Mouse (Mus musculus) limb, embryonic 13.5 days (tissue): ENCODE measurements around the gene Tyw3. TPM values are rescaled to one million over a fixed set of nuclear protein-coding genes. Genes with fewer than 3 reads are reported as not detected.

Experiments used
- polyA plus RNA-seq: library from polyadenylated mRNA; unstranded; fragments of >200 nt; fragmentation: Nextera tagmentation; extraction: Ambion mirVana; gene quantifications from 2 replicates; pipeline ENCODE4 v1.2.1, GENCODE M21; 2015

Tyw3 gene
- polyA plus RNA-seq, 1 experiment from 2014 or later: 21.8 TPM

Other genes with a start within 250 kb of the Tyw3 start
- 22.1 and 22.7 TPM in 2 replicates for gene Cryz, start 393 bp downstream of the Tyw3 start, polyA plus RNA-seq
- gene Erich3, start 66.8 kb upstream of the Tyw3 start, polyA plus RNA-seq: 0.14 and 0.20 TPM in 2 replicates